Mouse (Mus musculus) spleen, adult 2 months (tissue): ENCODE measurements around the gene Tsga10.

ENCODE experiments used
- CTCF ChIP-seq: fragments of 200-500 bp; IDR thresholded peaks from 2 replicates; pipeline ENCODE4 v1.5.1; 2011; ENCODE audit warnings: mild to moderate bottlenecking, inconsistent platforms; ENCODE audit not compliant: insufficient read depth, insufficient read length, insufficient replicate concordance; ENCODE audit errors: extremely low read depth
- POLR2A ChIP-seq: fragments of 200-500 bp; IDR thresholded peaks from 2 replicates; pipeline ENCODE4 v1.6.1; 2011; ENCODE audit warnings: low read depth, low read length, inconsistent platforms

DNA sequence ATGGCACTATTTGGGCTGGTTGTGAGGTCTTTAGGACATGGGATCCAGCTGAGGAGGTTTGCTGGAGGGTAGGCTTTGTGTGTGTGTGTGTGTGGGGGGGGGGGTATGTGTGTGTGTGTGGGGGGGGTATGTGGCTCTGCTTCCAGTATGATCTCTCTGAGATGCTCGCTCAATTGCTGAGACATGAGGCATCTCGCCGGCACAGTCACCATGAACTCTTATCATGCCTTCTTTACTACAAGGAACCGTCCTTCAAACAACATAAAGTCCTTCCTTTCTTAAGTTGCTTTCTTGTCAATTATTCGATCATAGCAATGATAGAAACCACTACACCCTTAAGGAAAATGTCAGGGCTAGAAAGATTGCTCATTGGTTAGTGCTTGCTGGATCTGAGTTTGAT is 155.1 kb downstream of the Tsga10 start:
- TF ChIP-seq POLR2A: no peak
- TF ChIP-seq CTCF: no peak
